Mouse (Mus musculus) olfactory bulb, adult 2 months (tissue): ENCODE measurements around the gene Txnrd1. TPM values are rescaled to one million over a fixed set of nuclear protein-coding genes. Genes with fewer than 3 reads are reported as not detected.

ENCODE experiments used
- H3K27ac ChIP-seq: fragments of 200-500 bp; 2 replicates; pipeline ENCODE4 v1.5.1; 2012; ENCODE audit warnings: low read depth, low read length; ENCODE audit not compliant: insufficient read depth
- H3K4me1 ChIP-seq: fragments of 200-500 bp; 2 replicates; pipeline ENCODE4 v1.6.1; 2012; ENCODE audit warnings: low read length; ENCODE audit not compliant: control insufficient read depth, insufficient read depth
- H3K4me3 ChIP-seq: fragments of 200-500 bp; 2 replicates; pipeline ENCODE4 v1.5.1; 2012; ENCODE audit warnings: mild to moderate bottlenecking, low read depth, low read length, moderate library complexity; ENCODE audit not compliant: insufficient read depth
- POLR2A ChIP-seq: fragments of 200-500 bp; IDR thresholded peaks from 2 replicates; pipeline ENCODE4 v1.6.1; 2012; ENCODE audit warnings: mild to moderate bottlenecking, low read depth, low read length, moderate library complexity; ENCODE audit not compliant: insufficient read depth
- WGBS: fragments of 180-500 bp; shearing (Covaris S2); methylation state at CpG from one replicate; pipeline ENCODE4 v1.1.7; 2018; 5-methylcytosine and 5-hydroxymethylcytosine counted together
- polyA plus RNA-seq: library from polyadenylated mRNA; stranded (reverse); fragments of >200 nt; gene quantifications from 2 replicates; pipeline ENCODE4 v1.2.4, GENCODE M21; 2012; ENCODE audit warnings: low replicate concordance; ENCODE audit not compliant: missing spikeins, insufficient read depth, insufficient read length

Txnrd1 gene
- polyA plus RNA-seq, 1 experiment, result not detected

DNA sequence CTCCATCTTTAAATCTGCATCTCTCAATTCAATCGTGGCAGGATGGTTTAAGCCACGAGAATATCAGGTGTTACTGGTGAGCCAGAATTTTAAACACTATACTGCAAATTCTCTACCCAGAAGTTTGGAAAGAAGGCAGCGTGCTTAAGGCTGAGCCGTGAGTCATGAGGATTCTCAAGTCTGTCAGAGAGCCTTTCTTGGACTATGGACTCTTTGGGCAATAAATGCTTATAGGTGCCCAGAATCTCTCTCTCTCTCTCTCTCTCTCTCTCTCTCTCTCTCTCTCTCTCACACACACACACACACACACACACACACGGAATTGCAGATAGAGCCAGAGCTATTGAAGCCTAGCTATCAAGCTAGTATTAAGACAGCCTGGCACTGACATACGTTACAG is 102.0 kb downstream of the Txnrd1 start:
- WGBS, result 90% methylated on average over 6 of the region's 6 CpGs
- no peak overlapping the region for H3K4me3 ChIP-seq
- no peak for TF ChIP-seq POLR2A
- H3K27ac ChIP-seq, result no peak overlapping the region
- no peaks in the 10 kb centered on the region for H3K4me1 ChIP-seq

Other genes starting within 250 kb of the Txnrd1 start
- gene 1190007I07Rik, start 210.7 kb upstream of the Txnrd1 start, polyA plus RNA-seq, result not detected in 2 replicates
- not detected in 2 replicates for gene Tdg, start 204.1 kb upstream of the Txnrd1 start, polyA plus RNA-seq
- gene Glt8d2, start 143.3 kb upstream of the Txnrd1 start, polyA plus RNA-seq, result not detected in 2 replicates
- gene Hcfc2, start 137.8 kb upstream of the Txnrd1 start, polyA plus RNA-seq, result not detected in 2 replicates
- gene Nfyb, start 69.8 kb upstream of the Txnrd1 start, polyA plus RNA-seq, result not detected in 2 replicates
- gene Eid3, start 32.7 kb downstream of the Txnrd1 start, polyA plus RNA-seq, result not detected in 2 replicates
- not detected in 2 replicates for gene Chst11, start 151.5 kb downstream of the Txnrd1 start, polyA plus RNA-seq